Mouse (Mus musculus) forebrain, embryonic 16.5 days (tissue): Measurements from ENCODE around the gene Cfap97d2. TPM values are rescaled to one million over a fixed set of nuclear protein-coding genes. Genes with fewer than 3 reads are reported as not detected.

Experiments
- polyA plus RNA-seq: library from polyadenylated mRNA; unstranded; fragments of >200 nt; fragmentation: Nextera tagmentation; extraction: Ambion mirVana; gene quantifications from 2 replicates; pipeline ENCODE4 v1.2.1, GENCODE M21; 2015

Gene Cfap97d2
- polyA plus RNA-seq, 1 experiment from 2014 or later = 1.3 TPM

Other genes with a start within 250 kb of the Cfap97d2 start
- 23.9 and 25.5 TPM in 2 replicates for gene Gas6, start 211.4 kb upstream of the Cfap97d2 start, polyA plus RNA-seq
- gene 1700029H14Rik, start 143.4 kb upstream of the Cfap97d2 start, polyA plus RNA-seq = not detected in 2 replicates
- gene Rasa3, start 28.3 kb upstream of the Cfap97d2 start, polyA plus RNA-seq = 26.8 and 27.1 TPM in 2 replicates
- gene Cdc16, start 51.8 kb downstream of the Cfap97d2 start, polyA plus RNA-seq = 172 and 192 TPM in 2 replicates
- 43.9 and 44.7 TPM in 2 replicates for gene Upf3a, start 79.7 kb downstream of the Cfap97d2 start, polyA plus RNA-seq
- not detected in 2 replicates for gene AF366264, start 132.5 kb downstream of the Cfap97d2 start, polyA plus RNA-seq
- 55.1 and 59.7 TPM in 2 replicates for gene Champ1, start 163.8 kb downstream of the Cfap97d2 start, polyA plus RNA-seq
- 79.1 and 97.6 TPM in 2 replicates for gene Coprs, start 184.4 kb downstream of the Cfap97d2 start, polyA plus RNA-seq